Mouse (Mus musculus): ENCODE measurements around the gene Mob1b.

The Mob1b gene

DNA sequence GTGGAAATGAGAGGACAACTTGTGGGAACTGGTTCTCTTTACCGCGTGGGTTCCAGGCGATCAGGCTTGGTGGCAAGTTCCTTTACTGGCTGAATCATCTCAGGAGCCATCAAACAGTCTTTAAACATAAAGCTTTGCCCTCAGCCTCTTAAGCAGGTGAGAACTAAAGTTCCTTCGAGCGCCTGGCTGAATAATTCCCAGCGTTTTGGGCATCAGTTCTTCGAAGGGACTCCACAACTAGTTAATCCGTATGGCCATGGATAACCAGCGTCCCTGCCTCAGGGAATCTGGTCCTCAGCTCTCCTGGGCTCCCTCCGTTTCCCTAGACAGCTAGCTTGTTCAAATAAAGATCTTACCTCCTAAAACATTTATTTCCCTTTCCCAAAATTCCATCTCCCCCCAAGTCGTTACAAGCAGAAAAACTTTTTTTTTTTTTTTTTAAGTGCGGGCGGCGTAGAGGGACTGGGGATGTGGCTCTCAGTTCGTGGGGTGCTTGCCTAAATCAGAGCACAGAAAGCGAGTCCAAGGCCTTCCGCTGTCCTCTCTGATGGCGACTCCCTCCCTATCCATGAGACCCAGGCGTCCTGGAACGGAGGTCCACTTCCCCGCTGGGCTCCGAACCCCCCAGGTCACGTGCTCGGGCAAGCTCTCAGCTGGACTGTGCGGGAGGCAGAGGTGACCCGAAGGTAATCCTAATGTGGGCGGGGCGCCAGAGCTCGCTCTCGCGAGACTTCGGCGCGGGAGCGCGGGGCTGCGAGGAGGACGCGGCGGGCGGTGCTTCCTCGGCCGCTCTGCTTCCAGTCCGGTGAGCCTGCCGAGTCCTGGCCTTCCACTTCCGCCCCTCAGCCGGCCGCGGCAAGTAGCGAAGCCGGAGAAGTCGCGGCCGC lies at the start of gene Mob1b:
TSS of gene Mob1b (plus strand) at position 740 of the 887 bp plus-strand sequence.
- in situ Hi-C loops (cut with MseI, MboI) = no loop called here

DNA sequence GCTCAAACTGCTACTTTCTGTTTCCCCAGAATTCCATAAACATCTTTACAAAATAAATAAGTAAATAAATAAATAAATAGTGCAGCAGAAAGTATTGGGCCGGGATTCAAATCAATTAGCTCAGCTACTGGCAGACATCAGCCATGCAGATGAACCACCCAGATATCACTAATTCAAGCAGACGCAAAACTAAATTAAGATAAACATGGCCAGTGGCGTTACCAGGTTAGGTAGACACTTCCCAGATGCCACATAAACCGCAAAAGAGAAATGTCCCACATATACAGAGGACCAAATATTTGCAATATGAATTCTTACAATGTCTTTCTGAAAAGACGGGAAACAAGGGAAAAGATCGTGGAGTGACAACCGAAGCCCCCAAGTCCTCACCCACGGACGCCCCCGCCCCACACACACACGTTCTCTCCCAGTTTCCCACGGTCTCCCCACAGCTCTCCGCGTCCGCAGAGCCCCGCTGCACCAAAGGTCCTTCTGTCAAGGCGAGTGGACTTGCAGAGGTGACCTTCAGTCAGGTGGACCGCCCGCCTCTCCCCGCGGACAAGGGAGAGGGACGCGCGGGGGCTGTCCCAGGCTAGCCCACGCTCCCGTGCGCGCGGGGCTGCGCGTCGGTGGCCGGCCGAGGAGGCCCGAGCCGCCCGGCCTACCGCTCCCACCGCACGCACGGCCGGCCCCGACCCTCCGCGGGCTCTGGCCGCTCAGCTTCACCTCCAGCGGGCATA lies 45.8 kb upstream of the Mob1b start:
- in situ Hi-C loops (cut with MseI, MboI) = no loop called here

DNA sequence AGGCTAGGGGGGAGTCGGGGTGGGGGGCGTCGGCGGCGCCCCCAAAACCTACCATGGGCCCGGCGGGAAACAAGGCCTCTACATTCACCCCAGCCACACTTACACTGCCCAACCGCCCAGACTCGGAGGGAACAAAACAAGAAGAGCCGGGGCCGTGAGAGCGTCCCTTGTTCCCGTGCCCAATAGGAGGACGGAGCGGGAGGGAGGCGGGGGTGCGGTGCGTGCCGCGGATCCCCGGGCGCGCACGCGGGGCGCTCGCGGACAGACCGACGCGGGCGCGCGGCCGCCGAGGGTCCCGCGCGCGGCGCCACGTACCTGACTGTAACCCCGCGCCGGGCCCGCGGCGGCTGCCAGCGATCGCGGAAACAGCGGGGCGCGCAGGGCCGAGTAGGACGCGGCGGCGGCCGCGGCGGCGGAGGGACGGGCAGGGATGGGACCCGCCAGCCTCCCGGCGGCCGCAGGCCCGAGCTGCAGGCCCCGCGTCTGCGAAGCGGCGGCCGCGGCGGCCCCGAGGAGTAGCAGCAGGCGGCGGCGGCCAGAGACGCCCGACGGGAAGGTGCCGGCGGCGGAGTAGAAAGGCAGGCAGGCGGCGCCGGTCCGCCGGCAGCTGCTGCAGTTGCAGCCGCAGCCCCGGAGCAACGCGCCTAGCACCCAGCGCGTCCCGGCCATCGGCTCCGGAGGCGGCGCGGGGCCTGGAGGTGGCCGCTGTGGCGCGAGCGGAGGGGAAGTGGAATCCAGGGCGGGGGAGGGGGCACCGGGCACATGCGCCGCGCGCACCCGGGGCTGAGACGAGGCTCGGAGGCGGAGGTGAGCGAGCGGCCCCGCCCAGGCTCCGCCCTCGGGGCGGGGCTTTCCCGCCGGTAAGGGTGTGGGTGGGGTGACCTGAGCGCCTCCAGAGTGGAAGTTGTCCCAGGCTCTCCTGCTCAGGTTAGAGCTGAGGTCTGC lies 44.9 kb upstream of the Mob1b start, which contains the start of gene Grsf1:
TSS of gene Grsf1 (minus strand) at position 729 of the 945 bp plus-strand sequence.
- in situ Hi-C loops (cut with MseI, MboI) = no loop called here

DNA sequence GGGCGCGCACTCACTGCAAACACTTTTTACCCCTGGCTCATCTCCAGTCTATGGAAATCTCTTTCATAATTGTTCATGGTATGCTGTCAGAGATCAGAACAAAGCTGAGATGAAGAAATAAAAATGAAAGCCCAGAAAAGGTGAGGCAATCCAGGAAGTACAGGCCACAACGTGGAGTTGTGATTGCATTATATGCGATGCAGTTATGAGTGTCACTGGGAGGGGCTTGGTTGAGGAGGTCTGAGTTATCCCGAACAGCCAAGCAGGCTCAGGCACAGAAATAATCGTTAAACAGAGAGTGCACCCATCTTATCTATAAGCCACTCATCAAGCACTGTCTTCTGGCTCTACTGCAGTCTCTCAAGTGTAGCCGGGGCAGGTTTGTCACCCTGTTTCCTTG lies 41.7 kb upstream of the Mob1b start:
- in situ Hi-C loops (cut with MseI, MboI) = no loop called here

DNA sequence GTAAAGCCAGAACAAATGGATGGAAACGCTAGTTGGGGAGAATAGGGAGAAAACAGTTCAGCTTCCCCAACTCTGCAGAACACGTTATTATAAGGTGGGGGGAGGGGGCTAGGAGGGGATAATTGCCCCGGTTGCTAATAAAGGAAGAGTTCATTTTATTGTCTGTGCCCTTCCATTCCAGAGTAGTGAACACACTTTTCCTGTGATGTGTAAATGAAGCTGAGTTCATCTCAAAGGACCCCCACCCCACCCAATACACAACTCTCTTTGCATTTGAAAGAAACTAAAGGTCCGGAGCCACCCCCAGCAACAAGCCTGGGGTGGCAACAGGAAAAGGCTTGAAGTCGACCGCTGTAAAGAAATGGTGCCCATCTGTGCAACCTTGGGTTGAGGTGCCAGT lies 41.3 kb upstream of the Mob1b start:
- in situ Hi-C loops (cut with MseI, MboI) = no loop called here

DNA sequence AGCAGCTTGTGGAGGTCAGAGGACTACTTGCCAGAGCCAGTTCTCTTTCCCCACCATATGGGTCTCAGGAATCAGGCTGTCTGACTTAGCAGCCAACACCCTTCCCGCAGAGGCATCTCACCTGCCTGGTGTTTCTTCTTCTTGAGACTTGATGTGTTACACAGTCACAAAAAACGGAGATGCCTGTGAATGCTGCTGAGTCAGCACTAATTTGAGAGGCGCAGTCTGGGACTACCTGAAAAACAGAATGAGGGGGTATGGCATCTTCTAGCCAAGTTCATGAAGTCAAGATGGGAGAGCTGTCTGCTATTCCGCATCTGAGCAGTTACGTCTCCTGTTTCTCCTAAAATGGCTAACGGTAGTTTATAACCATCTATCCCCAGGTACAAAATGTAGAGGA lies 40.1 kb upstream of the Mob1b start:
- in situ Hi-C loops (cut with MseI, MboI) = no loop called here

DNA sequence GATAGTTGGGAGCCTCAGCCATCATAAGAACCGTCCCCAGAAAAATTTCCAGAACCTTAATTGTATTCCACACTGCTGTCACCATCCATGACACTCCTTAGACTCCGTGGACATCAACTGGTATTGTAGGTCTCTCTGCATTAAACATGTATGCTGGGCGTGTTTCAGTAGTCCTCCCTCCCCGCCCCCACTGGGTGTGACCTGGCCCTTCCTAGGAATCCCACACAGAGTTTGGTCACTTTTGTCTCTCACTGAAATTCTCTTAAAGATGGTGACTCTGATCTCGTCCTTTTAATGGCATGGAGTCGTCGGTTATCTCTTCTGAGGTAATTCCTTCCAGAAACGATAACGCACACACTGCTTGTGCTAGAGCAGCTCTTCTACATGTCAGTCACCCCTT lies 36.9 kb upstream of the Mob1b start:
- in situ Hi-C loops (cut with MseI, MboI) = no loop called here

DNA sequence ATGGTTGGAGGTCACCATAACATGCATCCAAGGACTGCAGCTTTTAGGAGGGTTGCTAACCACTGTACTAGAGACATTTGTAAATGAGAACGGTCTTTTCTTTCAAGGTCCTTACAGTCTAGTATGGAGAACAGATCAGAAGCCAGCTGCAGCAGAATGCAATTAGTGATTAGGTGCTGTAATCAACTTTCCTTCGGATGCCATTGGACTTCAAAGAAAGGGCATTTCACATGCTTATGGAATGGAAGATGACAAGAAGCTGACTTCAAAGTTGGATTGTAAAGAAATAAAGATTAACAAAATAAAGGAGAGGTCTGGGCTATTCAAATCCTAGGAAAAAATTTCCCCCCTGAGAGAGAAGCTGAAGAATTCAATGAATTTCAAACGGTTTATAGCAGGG lies 36.4 kb upstream of the Mob1b start:
- in situ Hi-C loops (cut with MseI, MboI) = no loop called here

DNA sequence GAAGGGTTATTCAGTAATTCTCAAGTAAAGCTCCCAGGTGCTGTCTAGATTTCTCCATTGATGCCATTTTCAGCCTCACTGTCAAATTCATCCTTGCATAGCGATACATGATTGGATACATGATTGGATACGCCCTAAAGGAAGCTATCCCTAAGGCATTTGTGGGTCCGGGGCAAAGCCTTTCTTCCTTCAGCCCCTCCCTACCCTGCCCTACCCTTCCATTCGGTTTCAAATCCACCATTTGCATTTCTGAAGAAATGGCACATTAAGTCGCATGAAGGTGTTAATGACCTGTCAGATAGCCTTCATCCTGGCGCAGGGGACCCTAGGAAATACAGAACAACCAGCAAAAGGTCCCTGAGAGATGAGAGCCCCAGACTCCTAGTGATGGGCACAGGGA lies 35.3 kb upstream of the Mob1b start:
- in situ Hi-C loops (cut with MseI, MboI) = no loop called here

DNA sequence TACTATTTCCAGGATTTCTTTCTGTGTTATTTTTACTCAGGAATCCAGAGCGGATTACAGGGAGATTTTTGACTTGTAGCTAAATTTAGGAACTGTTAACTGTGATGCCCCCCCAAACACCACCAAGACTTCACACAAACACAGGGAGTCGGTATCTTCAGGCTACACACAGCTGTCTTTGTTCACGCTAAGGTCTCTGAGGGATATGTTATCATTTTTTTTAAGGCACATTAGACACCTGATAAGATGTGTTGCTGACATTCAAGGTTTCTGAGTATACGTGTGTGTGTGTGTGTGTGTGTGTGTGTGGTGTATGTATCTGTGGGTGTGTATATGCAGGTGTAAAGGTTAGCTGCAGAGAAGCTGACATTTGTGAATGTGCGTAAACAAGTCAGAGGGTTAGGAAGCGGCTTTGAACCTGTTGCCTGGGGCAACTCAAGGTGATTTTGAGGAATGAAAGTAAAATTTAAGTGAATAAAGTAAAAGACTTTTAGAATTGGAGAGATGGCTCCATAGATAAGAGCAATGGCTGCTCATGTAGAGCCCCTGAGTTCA lies 34.8 kb upstream of the Mob1b start:
- in situ Hi-C loops (cut with MseI, MboI) = no loop called here

DNA sequence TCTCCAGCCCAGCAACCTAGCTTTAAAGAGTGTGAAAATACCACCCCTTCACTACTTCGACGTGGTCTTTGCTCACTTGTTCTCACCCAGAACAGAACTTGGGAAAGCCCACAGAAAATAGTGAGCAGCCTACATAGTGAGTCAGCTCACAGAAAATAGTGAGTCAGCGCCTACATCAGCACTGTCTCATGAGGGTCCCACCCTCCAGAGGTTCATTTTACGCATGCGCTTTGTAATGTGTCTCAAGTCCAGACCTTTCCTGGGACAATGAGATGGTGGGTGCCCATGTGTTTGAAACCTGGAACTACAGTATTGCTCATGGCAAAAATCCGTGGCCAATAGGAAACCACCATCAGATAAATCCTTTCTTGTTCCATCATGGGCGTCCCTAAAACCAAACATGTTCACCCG lies 32.7 kb upstream of the Mob1b start:
- in situ Hi-C loops (cut with MseI, MboI) = no loop called here

DNA sequence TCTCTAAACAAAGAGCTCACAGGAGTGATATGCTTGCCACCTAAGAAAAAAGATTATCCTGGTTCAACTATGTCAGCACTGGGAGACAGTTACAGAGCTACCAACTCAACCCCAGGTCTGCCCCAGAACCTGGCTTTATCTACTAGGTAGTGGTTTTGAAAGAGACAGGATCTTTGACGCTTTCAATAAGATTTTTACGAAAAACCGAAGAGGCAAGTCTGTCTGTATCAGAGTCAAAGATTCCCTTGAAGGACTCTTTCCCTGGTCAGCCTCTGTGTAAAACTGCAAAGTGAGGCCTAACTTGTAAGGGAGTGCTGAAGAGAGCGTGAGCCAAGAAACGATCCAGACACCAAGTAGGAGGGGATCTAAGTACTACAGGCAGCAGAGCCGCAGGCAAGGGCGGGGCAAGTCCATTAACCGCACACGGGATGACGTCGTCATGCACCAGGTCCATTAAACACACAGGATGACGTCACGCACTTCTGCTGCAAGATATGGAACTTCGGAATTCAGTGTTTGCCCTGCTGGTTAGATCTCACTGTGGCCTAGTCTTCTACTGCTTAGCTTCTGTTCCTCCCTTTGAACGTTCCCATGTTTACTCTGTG lies 32.0 kb upstream of the Mob1b start:
- in situ Hi-C loops (cut with MseI, MboI) = no loop called here

DNA sequence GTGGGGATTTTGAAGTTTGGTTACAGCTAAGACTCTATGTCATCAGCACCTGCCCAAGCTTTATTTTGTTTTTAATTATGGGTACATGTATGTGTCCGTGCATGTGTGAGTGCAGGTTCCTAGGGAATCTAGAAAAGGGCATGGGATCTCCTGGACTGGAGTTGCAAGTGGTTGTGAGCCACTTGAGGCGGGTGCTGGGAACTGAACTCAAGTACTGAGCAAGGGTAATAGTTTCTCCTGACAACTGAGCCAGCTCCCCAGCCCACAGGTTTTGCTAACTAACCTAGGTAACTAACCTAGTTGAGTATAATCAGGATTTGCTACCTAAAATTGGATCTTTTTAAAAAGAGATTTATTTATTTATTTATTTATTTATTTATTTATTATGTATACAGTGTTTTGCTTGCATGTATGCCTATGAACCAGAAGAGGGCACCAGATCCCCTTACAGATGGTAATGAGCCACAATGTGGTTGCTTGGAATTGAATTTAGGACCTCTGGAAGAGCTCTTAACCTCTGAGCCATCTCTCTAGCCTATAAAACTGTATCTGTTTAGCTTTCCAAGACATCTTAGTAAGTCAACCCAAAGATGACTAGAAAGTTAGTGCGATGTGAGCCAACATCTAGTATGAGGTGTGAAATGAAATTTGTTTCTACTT lies 31.2 kb upstream of the Mob1b start:
- in situ Hi-C loops (cut with MseI, MboI) = no loop called here

DNA sequence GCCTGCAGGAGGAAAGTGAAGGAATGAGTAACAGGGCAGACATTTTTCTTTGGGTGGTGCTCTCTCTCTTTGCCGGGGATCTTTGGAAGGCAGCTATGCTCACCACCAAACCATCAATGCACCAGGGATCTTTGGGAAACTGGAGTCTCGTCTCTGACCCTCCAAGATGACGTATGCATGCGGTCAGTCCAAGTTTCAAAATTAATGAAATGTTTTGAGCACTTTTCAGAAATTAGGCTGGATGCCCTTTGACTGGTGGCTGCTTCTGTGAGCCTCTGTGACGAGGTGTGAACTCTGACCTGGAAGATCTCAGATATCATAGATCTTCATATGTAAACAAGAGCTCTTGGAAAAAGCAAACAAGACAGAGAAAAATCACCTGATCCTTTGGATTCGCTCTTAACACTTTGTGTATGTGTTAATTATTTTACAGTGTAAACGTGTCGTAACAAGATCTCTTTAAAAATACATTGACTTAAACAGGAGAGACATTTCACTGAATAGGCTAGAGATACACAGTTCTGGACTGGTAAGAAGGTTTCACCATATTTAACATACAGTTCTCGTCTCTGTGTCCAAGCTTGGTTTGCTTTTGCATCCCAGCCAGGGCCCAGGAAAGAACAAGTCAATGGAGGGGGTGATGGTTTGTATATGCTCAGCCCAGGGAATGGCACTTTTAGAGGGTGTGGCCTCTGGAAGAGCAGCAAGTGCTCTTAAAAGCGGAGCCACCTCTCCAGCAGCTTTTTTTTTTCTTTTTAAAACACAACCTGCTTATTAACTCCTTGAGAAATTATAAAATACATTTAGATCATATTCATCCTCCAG lies 29.8 kb upstream of the Mob1b start:
- in situ Hi-C loops (cut with MseI, MboI) = no loop called here

DNA sequence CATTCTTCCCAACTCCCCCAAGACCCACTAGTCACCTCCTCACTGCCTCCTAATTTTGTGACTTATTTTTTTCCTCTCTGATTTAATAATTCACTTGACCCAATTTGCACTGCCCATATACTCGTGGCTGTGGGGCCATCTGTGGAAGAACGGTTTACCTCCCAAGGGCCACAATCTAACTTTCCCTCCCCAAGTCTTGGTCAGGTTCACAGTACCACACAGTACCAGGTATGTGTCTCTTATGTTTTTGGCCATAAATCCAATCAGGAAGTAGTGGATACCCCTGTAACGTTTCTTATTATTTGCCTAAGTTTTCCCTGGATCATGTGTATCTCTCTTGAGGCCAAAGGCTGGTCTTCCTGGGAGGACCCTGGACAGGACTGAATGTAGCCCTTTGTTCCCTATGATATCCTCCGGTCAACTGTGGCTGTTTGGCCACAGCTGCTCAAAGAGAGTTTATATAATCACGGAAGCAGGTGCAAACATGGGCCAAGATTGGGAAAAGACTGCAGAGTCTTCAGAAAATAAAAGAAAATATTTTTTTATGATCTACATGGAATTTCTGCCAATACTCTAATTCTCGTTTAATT lies 29.1 kb upstream of the Mob1b start:
- in situ Hi-C loops (cut with MseI, MboI) = no loop called here

DNA sequence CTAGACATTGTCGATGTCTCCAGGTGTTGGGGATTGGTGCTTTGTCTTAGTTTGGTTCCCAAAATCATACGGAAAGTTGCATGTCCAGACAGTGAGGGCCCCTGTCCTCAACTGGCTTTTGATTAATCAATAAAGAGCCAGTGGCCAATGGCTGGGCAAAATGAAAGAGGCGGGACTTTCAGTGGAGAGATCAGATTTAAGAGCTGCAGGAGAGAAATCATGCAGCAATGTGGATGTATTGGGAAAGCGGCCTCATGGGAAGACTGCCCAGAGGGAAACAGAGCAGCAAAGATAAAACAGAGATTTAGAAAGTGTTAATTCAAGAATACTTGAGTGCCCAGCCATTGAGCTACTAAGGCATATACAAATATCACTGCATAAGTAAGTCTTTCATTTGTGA lies 28.1 kb upstream of the Mob1b start:
- in situ Hi-C loops (cut with MseI, MboI) = no loop called here

DNA sequence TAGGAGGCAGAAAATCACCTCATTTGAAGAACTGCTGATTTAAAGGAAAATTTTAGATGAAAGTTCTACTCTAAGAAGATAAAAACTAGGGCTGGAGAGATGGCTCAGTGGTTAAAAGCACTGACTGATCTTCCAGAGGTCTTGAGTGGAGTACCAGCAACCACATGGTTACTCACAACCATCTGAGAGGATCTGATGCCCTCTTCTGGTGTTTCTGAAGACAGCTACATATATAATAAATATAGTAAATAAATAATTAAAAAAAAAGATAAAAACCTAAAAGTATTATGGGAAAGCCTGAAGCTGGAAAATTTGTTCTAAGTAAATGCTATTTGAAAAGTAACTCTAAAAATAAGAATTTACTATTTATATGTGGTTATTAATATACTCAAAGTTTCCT lies 27.6 kb upstream of the Mob1b start:
- in situ Hi-C loops (cut with MseI, MboI) = no loop called here

DNA sequence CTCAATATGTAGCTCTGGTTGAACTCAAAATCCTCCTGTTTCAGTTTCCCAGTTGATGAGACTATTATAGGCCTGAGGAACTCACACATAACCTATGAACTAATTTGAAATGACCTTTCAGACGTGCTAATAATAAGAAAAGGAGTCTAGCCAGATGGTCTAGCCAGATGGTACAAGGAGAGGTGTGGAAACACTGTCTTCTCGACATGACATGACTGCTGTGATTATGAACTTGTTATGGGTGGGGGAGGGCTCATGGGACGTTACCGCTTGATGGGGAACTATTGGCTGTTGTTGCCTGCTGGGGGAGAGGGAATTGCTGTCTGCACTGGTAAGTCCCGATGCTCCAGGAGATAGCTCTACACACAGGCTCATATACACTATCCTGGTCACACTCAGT lies 23.4 kb upstream of the Mob1b start:
- in situ Hi-C loops (cut with MseI, MboI) = no loop called here

DNA sequence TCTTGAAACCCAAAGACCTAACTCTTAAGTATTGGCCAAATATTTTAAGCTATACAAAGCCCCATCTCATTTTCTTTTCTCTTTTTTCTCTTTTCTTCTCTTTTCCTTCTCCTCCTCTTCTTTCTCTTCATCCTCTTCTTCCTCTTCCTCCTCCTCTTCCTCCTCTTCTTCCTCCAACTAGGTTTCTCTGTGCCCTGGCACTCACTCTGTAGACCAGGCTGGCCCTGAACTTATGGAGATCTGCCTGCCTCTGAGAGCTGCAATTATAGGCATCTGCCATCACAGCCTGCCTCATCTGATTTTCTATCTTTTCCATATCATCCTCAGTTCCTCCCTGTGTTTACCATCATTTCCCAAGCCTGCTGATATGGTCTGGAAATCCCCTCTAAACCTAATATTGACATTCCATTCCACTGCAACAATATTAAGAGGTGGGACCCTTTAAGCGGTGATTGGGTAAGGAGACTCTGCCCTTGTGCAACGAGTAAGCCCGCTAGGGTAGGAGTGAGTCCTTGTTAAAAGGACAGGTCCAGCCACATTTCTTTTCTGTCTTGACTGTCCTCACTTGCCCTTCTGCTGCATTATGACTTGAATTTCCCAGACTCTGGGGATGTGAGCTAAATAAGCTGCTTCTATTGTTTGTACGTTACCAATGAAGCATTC lies 21.3 kb upstream of the Mob1b start:
- in situ Hi-C loops (cut with MseI, MboI) = no loop called here
